Mouse (Mus musculus): Measurements from ENCODE around the gene Dnajb14. TPM values are rescaled to one million over a fixed set of nuclear protein-coding genes. Genes with fewer than 3 reads are reported as not detected.

The Dnajb14 gene
- total and polyA plus RNA-seq, 2 experiments from 2014 or later, result 14.9 to 19.2 TPM

- H3K27ac ChIP-seq (ENCODE audit: low read depth, low read length), result no peak overlapping the region
- DNase-seq, result no peak
- no peaks in the 10 kb centered on the region for H3K4me1 ChIP-seq (ENCODE audit: insufficient read depth)
- no peaks in the 10 kb centered on the region for H3K27me3 ChIP-seq (ENCODE audit: insufficient read depth, low read length)
- 83% methylated on average over 4 of the region's 4 CpGs for WGBS
- H3K4me3 ChIP-seq (ENCODE audit: low read depth, low read length), result no peak overlapping the region
- H3K9ac ChIP-seq, result no peak overlapping the region
- H3K36me3 ChIP-seq (ENCODE audit: insufficient read depth), result no peaks in the 10 kb centered on the region
- no peak for ATAC-seq
- no peak for TF ChIP-seq CTCF (IDR thresholded peaks at IDR 0.05; ENCODE audit: low read depth)
- H3K9me3 ChIP-seq (ENCODE audit: low read length), result no peaks in the 10 kb centered on the region
- H3K4me2 ChIP-seq (ENCODE audit: low read depth), result no peak overlapping the region
Measured at GRCm38 (mm10) chr3:137833698-137834097, 33.8 kb upstream of the Dnajb14 start.

- H3K4me3 ChIP-seq (ENCODE audit: low read depth, low read length), result no peak overlapping the region
- H3K36me3 ChIP-seq (ENCODE audit: insufficient read depth), result no peaks in the 10 kb centered on the region
- no peak overlapping the region for H3K4me2 ChIP-seq (ENCODE audit: low read depth)
- WGBS, result 34% methylated on average over 1 of the region's 1 CpGs
- H3K27me3 ChIP-seq (ENCODE audit: insufficient read depth, low read length), result no peaks in the 10 kb centered on the region
- DNase-seq (no peak), ATAC-seq (no peak)
- no peaks in the 10 kb centered on the region for H3K4me1 ChIP-seq (ENCODE audit: insufficient read depth)
- no peak overlapping the region for H3K27ac ChIP-seq (ENCODE audit: low read depth, low read length)
- no peak overlapping the region for H3K9ac ChIP-seq
- H3K9me3 ChIP-seq (ENCODE audit: low read length), result no peaks in the 10 kb centered on the region
- no peak for TF ChIP-seq CTCF (IDR thresholded peaks at IDR 0.05; ENCODE audit: low read depth)
Measured at GRCm38 (mm10) chr3:137836543-137836942, 30.9 kb upstream of the Dnajb14 start.

- Histone ChIP-seq H3K9me3 (ENCODE audit: low read length) (no peaks in the 10 kb centered on the region), H3K9ac (no peak overlapping the region), H3K4me1 (ENCODE audit: insufficient read depth) (no peaks in the 10 kb centered on the region), H3K27me3 (ENCODE audit: insufficient read depth, low read length) (no peaks in the 10 kb centered on the region), H3K4me2 (ENCODE audit: low read depth) (no peak overlapping the region), H3K36me3 (ENCODE audit: insufficient read depth) (no peaks in the 10 kb centered on the region), H3K27ac (ENCODE audit: low read depth, low read length) (no peak overlapping the region), H3K4me3 (ENCODE audit: low read depth, low read length) (no peak overlapping the region)
- DNase-seq (no peak), ATAC-seq (no peak)
- TF ChIP-seq CTCF (IDR thresholded peaks at IDR 0.05; ENCODE audit: low read depth), result no peak
Measured at GRCm38 (mm10) chr3:137838160-137838559, 29.3 kb upstream of the Dnajb14 start.

- no peak for TF ChIP-seq CTCF (IDR thresholded peaks at IDR 0.05; ENCODE audit: low read depth)
- H3K36me3 ChIP-seq (ENCODE audit: insufficient read depth), result no peaks in the 10 kb centered on the region
- H3K9me3 ChIP-seq (ENCODE audit: low read length), result no peaks in the 10 kb centered on the region
- H3K9ac ChIP-seq, result no peak overlapping the region
- ATAC-seq (no peak), DNase-seq (no peak)
- WGBS, result 79% methylated on average over 1 of the region's 1 CpGs
- H3K4me1 ChIP-seq (ENCODE audit: insufficient read depth), result no peaks in the 10 kb centered on the region
- H3K27me3 ChIP-seq (ENCODE audit: insufficient read depth, low read length), result no peaks in the 10 kb centered on the region
- H3K4me3 ChIP-seq (ENCODE audit: low read depth, low read length), result no peak overlapping the region
- H3K27ac ChIP-seq (ENCODE audit: low read depth, low read length), result no peak overlapping the region
- H3K4me2 ChIP-seq (ENCODE audit: low read depth), result no peak overlapping the region
Measured at GRCm38 (mm10) chr3:137842944-137843343, 24.5 kb upstream of the Dnajb14 start.

GRCm38 (mm10) chr3:137844263-137844662, 23.2 kb upstream of the Dnajb14 start:
- Histone ChIP-seq H3K36me3 (ENCODE audit: insufficient read depth) (no peaks in the 10 kb centered on the region), H3K9me3 (ENCODE audit: low read length) (no peaks in the 10 kb centered on the region), H3K27me3 (ENCODE audit: insufficient read depth, low read length) (no peaks in the 10 kb centered on the region), H3K4me2 (ENCODE audit: low read depth) (no peak overlapping the region), H3K9ac (no peak overlapping the region), H3K4me3 (ENCODE audit: low read depth, low read length) (no peak overlapping the region), H3K27ac (ENCODE audit: low read depth, low read length) (no peak overlapping the region), H3K4me1 (ENCODE audit: insufficient read depth) (no peaks in the 10 kb centered on the region)
- ATAC-seq, result no peak
- no peak for DNase-seq
- WGBS, result 87% methylated on average over 3 of the region's 3 CpGs
- no peak for TF ChIP-seq CTCF (IDR thresholded peaks at IDR 0.05; ENCODE audit: low read depth)

GRCm38 (mm10) chr3:137846552-137846951, 20.9 kb upstream of the Dnajb14 start:
- Histone ChIP-seq H3K27me3 (ENCODE audit: insufficient read depth, low read length) (no peaks in the 10 kb centered on the region), H3K9me3 (ENCODE audit: low read length) (no peaks in the 10 kb centered on the region), H3K9ac (no peak overlapping the region), H3K4me1 (ENCODE audit: insufficient read depth) (no peaks in the 10 kb centered on the region), H3K4me2 (ENCODE audit: low read depth) (no peak overlapping the region), H3K27ac (ENCODE audit: low read depth, low read length) (no peak overlapping the region), H3K4me3 (ENCODE audit: low read depth, low read length) (no peak overlapping the region), H3K36me3 (ENCODE audit: insufficient read depth) (no peaks in the 10 kb centered on the region)
- no peak for TF ChIP-seq CTCF (IDR thresholded peaks at IDR 0.05; ENCODE audit: low read depth)
- WGBS, result 91% methylated on average over 4 of the region's 5 CpGs
- ATAC-seq, result no peak
- no peak for DNase-seq

- TF ChIP-seq CTCF (IDR thresholded peaks at IDR 0.05; ENCODE audit: low read depth), result no peak
- Histone ChIP-seq H3K9me3 (ENCODE audit: low read length) (no peaks in the 10 kb centered on the region), H3K36me3 (ENCODE audit: insufficient read depth) (no peaks in the 10 kb centered on the region), H3K9ac (no peak overlapping the region), H3K27me3 (ENCODE audit: insufficient read depth, low read length) (no peaks in the 10 kb centered on the region), H3K4me1 (ENCODE audit: insufficient read depth) (no peaks in the 10 kb centered on the region), H3K4me2 (ENCODE audit: low read depth) (no peak overlapping the region), H3K27ac (ENCODE audit: low read depth, low read length) (no peak overlapping the region), H3K4me3 (ENCODE audit: low read depth, low read length) (no peak overlapping the region)
- DNase-seq, result no peak
- 91% methylated on average over 9 of the region's 9 CpGs for WGBS
- ATAC-seq, result no peak
Measured at GRCm38 (mm10) chr3:137848354-137848753, 19.1 kb upstream of the Dnajb14 start.

GRCm38 (mm10) chr3:137849697-137850096, 17.8 kb upstream of the Dnajb14 start:
- H3K27me3 ChIP-seq (ENCODE audit: insufficient read depth, low read length), result no peaks in the 10 kb centered on the region
- WGBS, result 90% methylated on average over 5 of the region's 5 CpGs
- H3K9ac ChIP-seq, result no peak overlapping the region
- DNase-seq (no peak), ATAC-seq (no peak)
- no peak for TF ChIP-seq CTCF (IDR thresholded peaks at IDR 0.05; ENCODE audit: low read depth)
- no peaks in the 10 kb centered on the region for H3K9me3 ChIP-seq (ENCODE audit: low read length)
- H3K4me1 ChIP-seq (ENCODE audit: insufficient read depth), result no peaks in the 10 kb centered on the region
- no peak overlapping the region for H3K4me3 ChIP-seq (ENCODE audit: low read depth, low read length)
- H3K27ac ChIP-seq (ENCODE audit: low read depth, low read length), result no peak overlapping the region
- no peak overlapping the region for H3K4me2 ChIP-seq (ENCODE audit: low read depth)
- no peaks in the 10 kb centered on the region for H3K36me3 ChIP-seq (ENCODE audit: insufficient read depth)
